Mouse (Mus musculus) mature B cell (primary cell): ENCODE measurements around the gene Gata5.

Source experiments
- in situ Hi-C: fragments of 300-500 bp; cut with MboI; formaldehyde crosslinking; loops from 2 replicates; pipeline ENCODE4 v1.14.3; 2019

Gene Gata5

GRCm38 (mm10) chr2:180334551-180334986 is at the start of gene Gata5:
Gata5 (minus strand) TSS chr2:180334699.
- in situ Hi-C loops: no loop called here

GRCm38 (mm10) chr2:180376730-180377129 is 42.2 kb upstream of the Gata5 start:
- in situ Hi-C loops: no loop called here

- in situ Hi-C loops: no loop called here
These were observed 38.8 kb upstream of the Gata5 start for GRCm38 (mm10) chr2:180373256-180373655.

DNA sequence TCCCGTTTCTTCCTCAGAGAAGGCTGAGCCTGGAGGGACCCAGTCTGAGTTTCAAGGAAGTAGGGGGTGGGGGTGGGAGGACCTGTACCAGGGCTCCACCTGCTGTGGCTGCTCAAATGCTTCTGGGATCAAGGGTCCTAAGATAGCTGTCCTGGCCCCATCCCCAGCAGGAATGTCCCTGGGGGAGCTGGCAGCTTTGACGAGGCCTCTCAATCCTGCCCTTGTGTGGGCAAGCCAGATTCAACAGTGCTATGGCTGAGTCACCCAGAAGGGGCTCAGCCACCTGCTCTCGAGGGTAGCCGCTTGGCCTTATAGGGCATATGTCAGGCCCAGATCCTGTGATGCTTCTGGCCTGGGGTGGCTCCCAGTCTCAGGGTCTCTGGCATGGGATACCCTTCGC is 33.9 kb upstream of the Gata5 start:
- in situ Hi-C loops: no loop called here

GRCm38 (mm10) chr2:180367350-180367749 is 32.9 kb upstream of the Gata5 start:
- in situ Hi-C loops: no loop called here

- in situ Hi-C loops: no loop called here
These were observed 28.9 kb upstream of the Gata5 start for GRCm38 (mm10) chr2:180363434-180363720.

GRCm38 (mm10) chr2:180362585-180363433 is 28.3 kb upstream of the Gata5 start:
- in situ Hi-C loops: no loop called here

- in situ Hi-C loops: no loop called here
These were observed 24.6 kb upstream of the Gata5 start for GRCm38 (mm10) chr2:180359062-180359461.

- in situ Hi-C loops: no loop called here
These were observed 18.8 kb upstream of the Gata5 start for GRCm38 (mm10) chr2:180353338-180353737.

DNA sequence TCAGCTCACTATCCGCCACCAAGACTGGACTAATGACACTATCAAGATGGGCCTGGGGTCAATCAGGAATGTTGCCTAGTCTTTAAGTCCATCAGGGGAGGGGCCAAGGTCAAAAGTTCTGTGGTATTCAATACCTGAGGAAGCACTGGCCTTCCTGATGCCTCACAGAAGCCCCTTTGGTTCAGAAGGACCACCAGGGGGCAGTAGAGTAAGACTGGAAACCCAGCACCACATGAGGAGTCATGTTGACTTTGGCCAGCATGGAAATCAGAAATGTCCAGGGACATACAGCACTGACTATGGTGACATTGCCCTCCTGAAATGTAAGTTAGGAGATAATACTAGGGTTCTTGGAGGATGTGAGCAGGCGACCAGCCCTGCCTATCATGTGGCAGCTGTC is 16.2 kb upstream of the Gata5 start:
- in situ Hi-C loops: no loop called here

DNA sequence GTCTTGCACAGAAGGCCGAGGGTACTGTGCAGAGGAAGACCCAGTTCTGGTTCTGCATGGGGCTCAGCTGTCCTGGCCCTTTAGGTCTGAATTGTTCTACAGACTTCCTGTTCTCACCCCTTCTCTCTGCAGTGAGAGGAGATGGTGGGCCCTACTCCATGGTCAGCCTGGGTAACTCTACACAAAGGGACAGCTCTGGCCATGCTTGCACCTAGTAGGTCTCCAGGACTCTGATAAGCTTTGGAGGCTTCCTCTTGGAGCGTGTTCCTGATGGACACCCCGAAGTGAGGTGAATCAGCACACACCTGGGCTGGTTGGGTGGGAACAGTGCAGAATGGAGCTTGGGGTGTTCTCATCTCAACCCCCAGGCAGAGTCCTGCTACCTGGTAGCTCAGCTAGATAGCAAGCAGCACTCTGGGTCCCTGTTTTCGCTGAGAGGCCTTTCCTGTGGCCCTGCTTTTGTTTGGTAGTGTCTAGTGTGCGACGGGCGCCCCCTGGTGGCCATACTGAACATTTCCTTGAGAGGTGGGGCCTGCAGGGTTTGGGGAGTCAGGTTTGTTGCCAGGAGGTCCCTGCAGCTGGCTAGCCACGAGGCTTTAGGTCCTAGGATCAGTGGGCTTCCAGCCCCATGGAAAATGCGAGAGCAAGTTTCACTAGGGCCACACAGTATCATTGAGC is 12.5 kb upstream of the Gata5 start:
- in situ Hi-C loops: loop anchor here (5.0 kb wide), 2 partner anchors 75 to 230 kb away; partner anchors contain the start of gene Cables2

DNA sequence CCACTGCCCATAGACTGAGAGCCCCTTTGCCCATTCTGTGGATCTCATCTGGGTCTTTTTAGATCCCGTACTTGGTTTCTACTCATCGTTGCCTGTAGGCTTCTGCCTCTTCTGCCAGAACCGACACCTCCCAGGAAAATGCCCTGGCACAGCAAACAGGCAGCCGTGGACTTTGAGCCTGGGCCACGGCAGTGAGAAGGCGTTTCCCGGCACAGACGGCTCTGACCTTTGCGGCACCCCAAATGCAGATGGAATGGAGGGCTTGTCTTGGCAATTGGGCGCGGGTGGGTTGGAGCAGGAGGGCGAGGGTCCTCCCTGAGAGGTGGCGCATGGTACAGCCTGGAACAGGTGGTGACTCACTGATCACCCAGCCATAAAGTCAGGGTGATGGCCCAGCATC is 8.6 kb upstream of the Gata5 start:
- in situ Hi-C loops: no loop called here

DNA sequence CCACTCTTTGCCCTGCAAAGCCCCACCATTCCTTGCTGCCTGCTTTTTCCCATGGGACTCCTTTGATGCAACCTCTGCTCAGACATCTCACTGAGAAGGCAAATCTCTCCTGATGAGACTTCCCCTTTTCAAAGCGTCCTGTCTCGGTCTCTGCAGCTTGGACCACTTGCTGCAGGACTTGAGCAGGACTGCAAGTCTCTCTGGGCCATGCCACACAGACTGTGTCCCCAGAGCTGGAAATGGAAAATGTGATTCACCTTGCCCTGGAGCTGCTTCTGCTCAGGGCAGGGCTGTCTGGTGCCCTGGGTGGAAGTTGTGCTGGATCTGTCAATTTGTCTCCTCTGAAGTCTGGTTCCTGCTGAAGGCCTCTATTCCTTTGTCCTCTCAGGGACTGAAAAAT is 7.7 kb upstream of the Gata5 start:
- in situ Hi-C loops: no loop called here

DNA sequence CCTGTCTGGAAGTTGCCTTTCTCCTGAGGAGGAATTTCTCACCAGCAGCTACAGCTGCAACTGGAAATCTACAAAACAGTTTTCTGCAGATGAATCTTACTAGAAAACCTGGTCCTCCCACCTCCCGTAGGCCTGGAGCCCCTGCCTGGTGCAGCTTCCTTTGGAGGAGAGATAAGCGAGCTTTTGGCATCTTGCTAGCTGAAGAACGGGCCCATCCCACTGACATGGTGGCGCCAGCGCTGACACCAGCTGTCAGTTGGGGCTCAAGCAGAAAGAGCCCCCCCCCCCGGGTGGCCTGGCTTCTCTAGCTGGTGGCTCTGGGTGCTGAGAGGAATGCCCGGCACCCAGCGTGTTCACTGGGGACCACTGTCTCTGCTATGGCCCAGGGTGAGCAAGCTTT is 6.7 kb upstream of the Gata5 start:
- in situ Hi-C loops: no loop called here

DNA sequence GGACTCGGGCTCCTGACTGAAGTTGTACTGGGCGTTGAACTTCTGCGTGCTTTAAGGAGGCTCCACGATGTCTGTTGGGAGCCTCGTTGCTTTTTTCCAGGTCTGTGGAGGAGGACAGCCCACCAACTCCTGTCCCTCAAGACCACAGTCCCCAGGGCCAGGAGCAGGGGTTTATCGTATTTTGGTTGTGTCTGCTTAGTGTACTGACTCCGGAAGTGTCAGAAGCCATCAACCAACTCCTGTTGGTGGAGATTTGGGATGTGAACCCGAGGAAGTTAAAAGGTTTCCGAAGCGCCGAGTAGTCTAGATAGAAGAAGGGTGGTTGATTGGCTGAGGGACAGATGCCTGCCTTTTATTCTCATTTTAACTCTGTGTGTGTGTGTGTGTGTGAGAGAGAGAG is 5.4 kb upstream of the Gata5 start:
- in situ Hi-C loops: no loop called here

GRCm38 (mm10) chr2:180333778-180334550 is 535 bp downstream of the Gata5 start:
- in situ Hi-C loops: no loop called here

GRCm38 (mm10) chr2:180329466-180329865 is 5.0 kb downstream of the Gata5 start:
- in situ Hi-C loops: no loop called here

- in situ Hi-C loops: no loop called here
These were observed 11.7 kb downstream of the Gata5 start for GRCm38 (mm10) chr2:180322674-180323355.

GRCm38 (mm10) chr2:180320216-180320615 is 14.3 kb downstream of the Gata5 start:
- in situ Hi-C loops: no loop called here

DNA sequence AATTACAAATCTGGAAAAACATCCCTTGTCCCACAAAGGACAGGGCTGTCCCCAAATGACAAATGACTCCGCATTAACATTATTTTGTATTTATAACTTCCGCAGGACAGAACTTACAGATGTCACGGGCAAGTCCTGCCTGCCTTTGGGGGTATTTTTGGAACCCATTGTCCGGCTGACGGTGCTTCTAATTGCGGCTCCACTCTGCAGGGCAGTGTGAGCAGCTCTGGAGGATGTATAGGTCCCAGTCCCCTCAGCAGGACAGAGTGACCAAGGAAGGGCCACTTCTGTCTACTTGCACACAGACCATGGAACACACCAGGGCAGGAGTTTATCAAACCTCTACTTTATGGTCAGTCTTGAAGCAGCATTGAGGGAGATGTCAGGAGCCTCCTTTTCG is 16.9 kb downstream of the Gata5 start:
- in situ Hi-C loops: no loop called here

DNA sequence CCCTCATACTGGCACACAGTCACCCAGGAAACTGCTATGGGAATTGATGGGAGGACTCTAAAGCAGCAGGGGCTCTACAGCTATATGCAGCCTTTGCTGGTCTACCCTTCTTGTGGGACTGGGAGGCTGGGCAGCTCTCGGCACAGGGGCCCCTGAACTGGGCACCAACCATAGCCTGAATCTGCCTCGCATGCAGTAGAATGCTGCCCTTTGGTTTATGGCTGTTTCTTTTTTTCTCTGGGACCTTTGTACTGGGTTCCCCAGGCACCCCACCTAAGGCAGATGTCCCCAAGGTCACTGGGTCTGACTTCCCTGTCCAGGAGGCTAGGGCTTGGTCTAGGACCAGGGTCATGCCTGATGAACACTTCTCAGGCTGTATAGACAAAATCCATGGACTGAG is 20.2 kb downstream of the Gata5 start:
- in situ Hi-C loops: no loop called here

GRCm38 (mm10) chr2:180311147-180311546 is 23.4 kb downstream of the Gata5 start:
- in situ Hi-C loops: no loop called here
